Mouse (Mus musculus) layer of hippocampus, adult 2 months (tissue): ENCODE measurements at regions not wholly inside any gene's neighbourhood (a gene's known extent, or its start where the extent isn't known, plus 50 kb on each side); places are given as distances from the start of the nearest gene placed in this dataset.
A peak's percentile ranks its signal among the peaks of the same experiment; 100 is the strongest.

ENCODE experiments used
- DNase-seq, 2 experiments: peaks; one replicate each; pipeline ENCODE4 v3.0.0; 2022; ENCODE audit warnings: low spot score in 2 of 2
- H3K27ac ChIP-seq: fragments of 200-600 bp; 2 replicates; pipeline ENCODE4 v1.8.1; 2022
- H3K4me3 ChIP-seq: fragments of 200-600 bp; 2 replicates; pipeline ENCODE4 v1.8.1; 2022; ENCODE audit warnings: mild to moderate bottlenecking
- CTCF ChIP-seq: fragments of 200-600 bp; conservative IDR thresholded peaks from 2 replicates; pipeline ENCODE4 v1.8.1; 2022; ENCODE audit warnings: antibody characterized with exemption, mild to moderate bottlenecking, moderate library complexity

DNA sequence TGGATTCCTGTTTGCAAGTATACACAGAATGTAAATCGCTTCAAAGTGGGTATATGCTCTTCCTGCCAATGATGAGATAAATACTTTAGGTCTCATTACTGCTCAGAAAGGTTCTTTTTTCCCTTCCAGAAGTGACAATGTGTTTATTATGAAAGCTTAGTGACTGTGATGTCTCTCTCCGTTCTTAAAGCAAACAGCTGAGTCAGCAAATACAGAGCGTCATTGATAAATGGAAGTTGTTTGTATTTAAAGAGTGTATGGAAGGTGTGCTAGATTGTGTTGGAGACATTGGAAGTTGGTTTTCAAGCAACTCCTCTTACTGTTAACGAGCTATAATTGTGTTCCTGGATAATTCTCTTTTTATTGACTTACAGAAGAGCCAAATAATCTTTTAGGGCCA lies 408.0 kb downstream of the Prr30 start:
- no peak for DNase-seq
- no peak for TF ChIP-seq CTCF
- Histone ChIP-seq H3K4me3 (no peak overlapping the region), H3K27ac (no peak overlapping the region)

DNA sequence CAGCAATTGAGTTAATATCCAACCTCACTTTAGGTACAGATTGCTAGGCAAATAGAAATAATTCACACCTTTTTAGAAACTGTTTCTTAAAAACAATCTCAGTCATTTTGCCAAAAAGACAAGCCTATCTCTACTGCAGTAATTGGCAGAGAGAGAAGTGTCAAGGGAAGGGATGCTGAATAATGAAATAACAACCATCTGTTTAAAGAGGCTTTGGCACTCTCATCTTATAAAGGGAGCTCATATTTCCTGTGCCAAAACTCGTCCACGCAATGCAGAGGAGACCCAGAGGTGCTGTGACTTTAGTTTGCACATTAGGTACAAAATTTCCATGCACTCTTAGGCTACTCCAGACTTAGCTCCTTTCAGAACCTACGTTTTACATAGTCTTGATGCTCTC lies 418.2 kb downstream of the Prr30 start:
- Histone ChIP-seq H3K4me3 (no peak overlapping the region), H3K27ac (no peak overlapping the region)
- TF ChIP-seq CTCF, result no peak
- peak in 1 of 2 experiments; percentile 30 for DNase-seq

- DNase-seq, result no peak
- TF ChIP-seq CTCF, result peak; percentile 57
Measured at GRCm38 (mm10) chr14:100753951-100754350, 446.2 kb downstream of the Prr30 start.

DNA sequence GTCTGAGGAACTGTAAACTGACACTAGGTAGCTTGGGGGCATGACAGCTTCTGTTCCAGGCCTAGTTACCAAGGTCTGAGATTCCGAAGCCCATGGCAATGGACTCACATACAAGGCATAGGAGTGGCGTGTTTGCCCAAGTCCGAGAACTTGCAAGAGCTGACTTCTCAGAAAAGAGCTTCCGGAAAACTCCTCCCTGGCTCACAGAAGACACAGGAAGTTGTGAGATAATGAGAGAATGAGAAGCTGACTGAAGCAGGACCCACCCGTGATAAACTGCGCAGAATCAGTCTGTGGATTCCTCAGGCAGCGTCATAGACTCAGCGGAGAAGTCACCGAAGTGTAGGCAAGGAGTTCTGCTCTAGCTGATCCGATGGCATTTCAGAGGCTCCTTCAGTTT lies 447.4 kb downstream of the Prr30 start:
- Histone ChIP-seq H3K4me3 (no peak overlapping the region), H3K27ac (no peak overlapping the region)
- no peak for DNase-seq
- no peak for TF ChIP-seq CTCF

More at GRCm38 (mm10) chr14:100753951-100754350, 446.2 kb downstream of the Prr30 start:
- Histone ChIP-seq H3K4me3 (no peak overlapping the region), H3K27ac (no peak overlapping the region)

DNA sequence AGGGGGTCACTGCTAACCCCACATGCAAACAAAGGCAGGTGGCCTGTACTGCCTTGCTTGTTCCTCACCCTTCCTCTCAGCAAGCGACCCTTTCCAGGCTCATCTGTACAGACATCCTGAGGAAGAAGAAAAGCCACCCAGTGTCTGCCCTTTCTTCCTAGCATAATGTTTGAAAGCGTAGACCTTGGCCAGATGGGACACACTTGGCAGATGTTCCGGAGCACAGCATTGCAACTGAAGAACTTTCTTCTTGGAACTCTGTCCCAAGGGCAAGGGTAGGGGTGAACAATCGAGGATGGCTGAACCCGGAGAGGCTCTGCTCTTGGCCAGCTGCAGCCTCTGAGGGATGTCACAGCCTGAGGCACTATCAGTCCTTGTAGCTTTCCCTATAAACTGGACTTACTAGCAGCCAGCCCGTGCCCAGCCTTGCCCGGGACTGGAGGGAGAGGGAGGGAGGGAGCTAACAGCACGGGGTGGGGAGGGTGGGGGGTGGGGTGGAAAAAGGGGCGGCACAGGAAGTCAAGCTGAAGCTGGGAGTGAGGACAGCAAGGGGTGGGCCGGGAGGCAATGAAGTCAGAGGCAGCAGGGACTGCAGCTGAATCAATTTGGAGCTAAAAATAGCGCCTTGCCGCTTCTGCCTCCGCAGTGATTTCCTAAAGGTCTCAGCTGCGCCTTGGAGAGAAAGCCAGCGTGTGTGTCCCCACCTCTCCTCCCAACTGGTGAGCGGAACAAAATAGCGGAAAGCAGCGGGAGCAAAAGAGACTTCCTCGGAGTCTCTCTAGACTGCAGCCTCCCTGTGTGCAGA lies 450.2 kb downstream of the Prr30 start:
- TF ChIP-seq CTCF, result no peak
- H3K27ac ChIP-seq, result peak overlapping the region; percentile 75

GRCm38 (mm10) chr14:100735276-100735675 lies 450.8 kb upstream of the Klf12 start:
- H3K4me3 ChIP-seq, result no peak overlapping the region
- no peak overlapping the region for H3K27ac ChIP-seq
- TF ChIP-seq CTCF, result no peak
- DNase-seq, result no peak

More for the DNA sequence above, 450.2 kb downstream of the Prr30 start:
- peak; percentile 64 to 69 for DNase-seq
- peak overlapping the region; percentile 48 for H3K4me3 ChIP-seq

DNA sequence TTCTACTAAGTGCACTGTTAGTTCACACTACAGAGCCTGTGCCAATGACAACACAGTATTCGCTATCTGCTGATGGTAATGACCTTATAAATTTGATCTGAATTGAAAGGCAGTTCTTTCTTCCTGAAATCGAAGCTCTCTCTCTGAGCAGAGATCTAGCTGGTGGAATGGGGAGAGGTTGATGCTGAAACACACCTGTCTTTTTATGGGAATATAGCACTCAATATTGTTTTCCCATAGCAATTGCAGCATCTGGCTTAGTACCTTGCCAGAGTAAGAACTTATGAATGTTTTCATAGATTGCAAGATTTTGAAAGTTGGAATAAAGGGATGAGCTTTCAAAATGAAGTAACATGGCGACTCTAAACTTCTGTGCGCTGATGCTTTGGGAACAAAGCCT lies 444.0 kb upstream of the Klf12 start:
- no peak overlapping the region for H3K4me3 ChIP-seq
- TF ChIP-seq CTCF, result no peak
- no peak overlapping the region for H3K27ac ChIP-seq
- DNase-seq, result no peak

DNA sequence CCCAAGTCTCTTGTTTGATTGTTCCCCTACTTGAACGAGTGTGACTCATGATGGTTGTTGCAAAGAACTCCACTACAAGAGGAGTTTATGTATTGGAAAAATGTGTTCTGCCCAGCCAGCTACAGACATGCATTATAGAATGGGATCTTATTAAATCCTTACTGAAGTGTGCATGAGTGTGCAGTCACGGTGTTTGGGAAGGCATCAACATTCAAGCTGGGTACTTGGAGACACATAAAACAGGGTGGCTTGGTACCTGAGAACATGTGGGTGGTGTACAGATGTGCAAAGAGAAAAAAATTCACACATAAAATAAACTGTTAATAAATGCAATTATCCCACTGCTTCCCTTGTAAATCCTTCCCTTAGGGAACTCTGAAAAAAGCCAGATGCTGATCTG lies 443.2 kb upstream of the Klf12 start:
- TF ChIP-seq CTCF, result no peak
- no peak for DNase-seq
- H3K4me3 ChIP-seq, result no peak overlapping the region
- H3K27ac ChIP-seq, result no peak overlapping the region

DNA sequence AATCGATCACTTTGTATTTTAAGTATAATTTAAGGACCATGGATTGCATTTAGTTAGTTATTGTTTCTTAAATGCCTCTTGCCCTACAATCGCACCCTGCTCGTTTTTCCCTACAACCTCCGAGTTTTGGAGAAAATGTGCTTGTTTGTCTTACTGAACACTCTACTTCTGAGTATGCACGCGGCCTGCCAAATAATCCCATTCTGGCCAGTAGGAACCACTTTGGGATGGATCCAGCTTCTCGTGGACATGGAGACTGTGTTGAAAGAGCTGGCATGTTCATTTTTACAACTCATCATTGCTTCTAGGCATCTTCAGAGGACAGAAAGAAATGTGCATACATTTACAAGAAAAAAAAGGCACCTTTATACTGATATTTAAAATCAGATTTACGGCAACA lies 440.5 kb upstream of the Klf12 start:
- Histone ChIP-seq H3K27ac (no peak overlapping the region), H3K4me3 (no peak overlapping the region)
- no peak for TF ChIP-seq CTCF
- DNase-seq, result no peak

GRCm38 (mm10) chr14:100720667-100721066 lies 436.2 kb upstream of the Klf12 start:
- Histone ChIP-seq H3K4me3 (no peak overlapping the region), H3K27ac (no peak overlapping the region)
- no peak for TF ChIP-seq CTCF
- DNase-seq, result no peak

GRCm38 (mm10) chr14:100714952-100715351 lies 430.5 kb upstream of the Klf12 start:
- no peak for DNase-seq
- Histone ChIP-seq H3K4me3 (no peak overlapping the region), H3K27ac (no peak overlapping the region)
- TF ChIP-seq CTCF, result no peak

- H3K27ac ChIP-seq, result no peak overlapping the region
- no peak overlapping the region for H3K4me3 ChIP-seq
- no peak for TF ChIP-seq CTCF
- no peak for DNase-seq
Measured at GRCm38 (mm10) chr14:100713999-100714471, 429.6 kb upstream of the Klf12 start.

DNA sequence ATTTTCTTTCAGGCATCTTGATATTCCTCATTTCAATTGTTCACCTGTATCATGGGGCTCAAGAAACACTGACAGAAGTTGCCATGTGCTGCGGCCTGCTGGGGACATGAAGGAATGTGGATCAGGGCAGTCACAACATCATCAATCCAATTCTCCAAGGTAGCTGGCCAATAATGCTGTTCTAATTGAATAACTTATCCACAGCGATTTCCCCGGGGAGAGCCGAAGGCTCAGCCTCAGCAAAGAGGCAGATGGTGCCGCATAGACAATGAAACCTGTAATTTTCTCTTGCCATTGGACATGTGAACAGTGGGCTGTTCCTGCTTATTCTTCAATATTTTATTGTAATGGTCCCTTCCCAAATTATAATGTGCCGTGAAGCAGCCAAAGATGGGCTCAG lies 429.1 kb upstream of the Klf12 start:
- Histone ChIP-seq H3K4me3 (no peak overlapping the region), H3K27ac (no peak overlapping the region)
- DNase-seq, result no peak
- TF ChIP-seq CTCF, result no peak

- DNase-seq, result no peak
- Histone ChIP-seq H3K27ac (no peak overlapping the region), H3K4me3 (no peak overlapping the region)
- TF ChIP-seq CTCF, result no peak
Measured at GRCm38 (mm10) chr14:100665361-100665955, 381.0 kb upstream of the Klf12 start.
